Mouse (Mus musculus): Measurements from ENCODE around the gene Olfr1163. TPM values are rescaled to one million over a fixed set of nuclear protein-coding genes. Genes with fewer than 3 reads are reported as not detected.
"Not testable (repeated sequence)": the region's sequence is repeated elsewhere in the genome, so short reads cannot be mapped to it uniquely, and the experiment has no call there.

Olfr1163 gene
- polyA plus RNA-seq (2015; fragmentation: Nextera tagmentation; extraction: Ambion mirVana), result not detected in 2 replicates

DNA sequence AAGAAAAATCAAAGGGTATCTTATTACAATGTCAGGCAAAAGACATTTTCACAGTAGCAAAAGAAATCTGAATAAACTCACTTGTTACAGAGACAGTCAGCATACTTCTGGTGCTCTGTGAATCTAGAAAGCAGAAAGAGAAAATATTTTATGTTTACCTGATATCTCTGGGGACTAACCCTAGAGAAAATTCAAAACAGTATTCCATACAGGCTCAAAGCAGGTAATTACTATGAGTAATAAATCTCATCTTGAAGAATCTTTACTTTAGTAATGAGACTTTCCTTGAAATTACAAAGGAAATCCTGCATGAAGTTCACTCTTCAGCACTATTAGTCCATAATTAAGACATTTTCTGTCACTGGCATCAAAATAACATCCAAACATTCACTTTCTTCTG, at the start of gene Olfr1163:
Gene Olfr1163, minus strand, starts transcription at position 101 of the 400 bp plus-strand sequence.
- no peaks in the 10 kb centered on the region for H3K4me1 ChIP-seq
- H3K9me3 ChIP-seq (replicated peaks), result no peaks in the 10 kb centered on the region
- H3K36me3 ChIP-seq, result no peaks in the 10 kb centered on the region
- no peaks in the 10 kb centered on the region for H3K27me3 ChIP-seq (replicated peaks)
- H3K4me3 ChIP-seq (replicated peaks), result no peak within 1 kb of the TSS
- no peak within 1 kb of the TSS for H3K27ac ChIP-seq (replicated peaks)
- no peak for ATAC-seq (ENCODE audit: low FRiP score)
- no peak within 1 kb of the TSS for H3K4me2 ChIP-seq
- no peak within 1 kb of the TSS for H3K9ac ChIP-seq (replicated peaks)

GRCm38 (mm10) chr2:88093866-88094265, 22.2 kb upstream of the Olfr1163 start, which contains the start of gene Olfr1164:
TSS of gene Olfr1164 (minus strand) at chr2:88093966.
- Histone ChIP-seq H3K4me3 (replicated peaks) (no peak within 1 kb of the TSS), H3K36me3 (no peaks in the 10 kb centered on the region), H3K9me3 (replicated peaks) (no peaks in the 10 kb centered on the region), H3K27ac (replicated peaks) (no peak within 1 kb of the TSS), H3K4me1 (no peaks in the 10 kb centered on the region), H3K27me3 (replicated peaks) (no peaks in the 10 kb centered on the region), H3K4me2 (no peak within 1 kb of the TSS), H3K9ac (replicated peaks) (no peak within 1 kb of the TSS)
- no peak for ATAC-seq (ENCODE audit: low FRiP score)
- 82% methylated on average over 4 of the region's 4 CpGs for WGBS

- ATAC-seq (ENCODE audit: low FRiP score), result no peak
- no peak overlapping the region for H3K4me3 ChIP-seq (replicated peaks)
Observed at GRCm38 (mm10) chr2:88063587-88063986, 8.0 kb downstream of the Olfr1163 start.

DNA sequence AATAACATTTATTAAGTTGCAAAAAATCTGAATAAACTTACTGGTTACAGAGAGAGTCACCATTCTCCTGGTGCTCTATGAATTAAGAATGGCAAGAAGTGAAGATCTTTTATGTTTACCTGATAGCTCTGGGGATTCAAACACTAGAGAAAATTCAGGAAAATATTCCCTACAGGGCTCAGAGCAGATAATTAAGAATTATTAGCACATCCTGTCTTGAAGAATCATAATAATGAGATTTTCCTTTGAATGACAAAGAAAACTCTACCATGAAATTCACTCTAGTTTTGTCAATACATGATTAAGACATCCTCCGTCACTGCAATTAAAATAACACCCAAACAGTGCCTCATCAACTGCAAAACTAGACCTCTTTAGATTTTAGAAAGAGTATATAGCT, 20.6 kb downstream of the Olfr1163 start, which contains the start of gene Olfr1162:
Gene Olfr1162, minus strand, starts transcription at position 101 of the 400 bp plus-strand sequence.
- no peaks in the 10 kb centered on the region for H3K36me3 ChIP-seq
- 93% methylated on average over 1 of the region's 1 CpGs for WGBS
- no peak for ATAC-seq (ENCODE audit: low FRiP score)
- H3K9me3 ChIP-seq (replicated peaks), result no peaks in the 10 kb centered on the region
- H3K27me3 ChIP-seq (replicated peaks), result no peaks in the 10 kb centered on the region
- H3K4me3 ChIP-seq (replicated peaks), result no peak within 1 kb of the TSS
- no peak within 1 kb of the TSS for H3K27ac ChIP-seq (replicated peaks)
- H3K4me1 ChIP-seq, result no peaks in the 10 kb centered on the region
- H3K4me2 ChIP-seq, result no peak within 1 kb of the TSS
- no peak within 1 kb of the TSS for H3K9ac ChIP-seq (replicated peaks)

More at GRCm38 (mm10) chr2:88063587-88063986, 8.0 kb downstream of the Olfr1163 start:
- no peak overlapping the region for H3K9ac ChIP-seq (replicated peaks)
- no peaks in the 10 kb centered on the region for H3K4me1 ChIP-seq
- no peaks in the 10 kb centered on the region for H3K36me3 ChIP-seq
- H3K9me3 ChIP-seq (replicated peaks), result no peaks in the 10 kb centered on the region
- 86% methylated on average over 2 of the region's 2 CpGs for WGBS
- H3K27me3 ChIP-seq (replicated peaks), result no peaks in the 10 kb centered on the region
- H3K27ac ChIP-seq (replicated peaks), result no peak overlapping the region
- H3K4me2 ChIP-seq, result no peak overlapping the region

DNA sequence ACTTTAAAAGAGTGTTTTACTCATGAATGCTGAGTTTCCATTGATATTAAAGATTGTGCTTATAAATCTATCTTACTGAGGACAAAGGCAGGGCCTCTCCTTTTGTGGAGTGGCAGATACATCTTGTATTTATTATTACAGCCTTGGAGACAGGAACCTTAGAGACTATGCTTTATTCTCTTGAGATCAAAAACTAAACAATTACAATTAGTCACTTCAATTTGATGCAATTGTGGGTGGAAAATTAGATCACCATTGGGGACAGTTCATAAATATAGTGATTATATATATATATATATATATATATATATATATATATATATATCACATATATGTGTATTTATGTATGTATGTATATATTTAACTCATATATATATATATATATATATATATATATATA, 34.0 kb downstream of the Olfr1163 start, which contains the start of gene Olfr73:
Gene Olfr73, minus strand, starts transcription at position 101 of the 400 bp plus-strand sequence.
- H3K27me3 ChIP-seq (replicated peaks), result no peaks in the 10 kb centered on the region
- H3K4me3 ChIP-seq (replicated peaks), result no peak within 1 kb of the TSS
- no peak within 1 kb of the TSS for H3K9ac ChIP-seq (replicated peaks)
- no peak within 1 kb of the TSS for H3K4me2 ChIP-seq
- no peak within 1 kb of the TSS for H3K27ac ChIP-seq (replicated peaks)
- no peaks in the 10 kb centered on the region for H3K36me3 ChIP-seq
- no peaks in the 10 kb centered on the region for H3K9me3 ChIP-seq (replicated peaks)
- no peaks in the 10 kb centered on the region for H3K4me1 ChIP-seq
- no peak for ATAC-seq (ENCODE audit: low FRiP score)

DNA sequence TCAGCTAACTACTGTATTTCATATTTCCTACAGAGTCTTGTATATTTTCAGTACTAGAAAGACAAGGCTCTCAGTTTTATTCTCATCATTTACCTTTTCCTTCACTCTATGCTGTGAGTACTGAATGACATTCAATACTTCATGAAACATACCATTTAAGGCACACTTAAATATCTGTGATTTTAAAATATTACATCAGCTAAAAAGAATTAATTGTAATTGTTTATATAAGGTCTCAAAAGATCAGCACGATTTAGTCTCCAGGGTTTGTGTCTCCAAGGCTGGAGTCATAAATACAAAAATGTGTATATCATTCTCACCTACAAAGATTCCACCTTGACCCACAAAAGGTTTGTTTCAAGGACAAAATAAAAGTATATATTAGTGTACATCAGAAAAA, 49.2 kb downstream of the Olfr1163 start, which contains the start of gene Olfr1161:
Gene Olfr1161, plus strand, starts transcription at position 301 of the 400 bp plus-strand sequence.
- not testable (repeated sequence) for H3K9me3 ChIP-seq (replicated peaks); H3K27ac ChIP-seq (replicated peaks); H3K9ac ChIP-seq (replicated peaks); H3K4me1 ChIP-seq; ATAC-seq (ENCODE audit: low FRiP score); H3K36me3 ChIP-seq; H3K4me3 ChIP-seq (replicated peaks); H3K4me2 ChIP-seq; H3K27me3 ChIP-seq (replicated peaks)
- 86% methylated on average over 1 of the region's 1 CpGs for WGBS

Other genes starting within 250 kb of the Olfr1163 start
- gene Olfr1148, start 241.3 kb downstream of the Olfr1163 start, polyA plus RNA-seq (2015; fragmentation: Nextera tagmentation; extraction: Ambion mirVana), result not detected in 2 replicates
- not detected in 2 replicates for gene Olfr1150-ps1, start 227.8 kb downstream of the Olfr1163 start, polyA plus RNA-seq (2015; fragmentation: Nextera tagmentation; extraction: Ambion mirVana)
- not detected in 2 replicates for gene Olfr1151, start 216.0 kb downstream of the Olfr1163 start, polyA plus RNA-seq (2015; fragmentation: Nextera tagmentation; extraction: Ambion mirVana)
- not detected in 2 replicates for gene Olfr1152, start 205.3 kb downstream of the Olfr1163 start, polyA plus RNA-seq (2015; fragmentation: Nextera tagmentation; extraction: Ambion mirVana)
- gene Olfr1153, start 176.9 kb downstream of the Olfr1163 start, polyA plus RNA-seq (2015; fragmentation: Nextera tagmentation; extraction: Ambion mirVana), result not detected in 2 replicates
- gene Olfr1154, start 166.7 kb downstream of the Olfr1163 start, polyA plus RNA-seq (2015; fragmentation: Nextera tagmentation; extraction: Ambion mirVana), result not detected in 2 replicates
- gene Olfr1155, start 126.7 kb downstream of the Olfr1163 start, polyA plus RNA-seq (2015; fragmentation: Nextera tagmentation; extraction: Ambion mirVana), result not detected in 2 replicates
- gene Olfr1156, start 118.7 kb downstream of the Olfr1163 start, polyA plus RNA-seq (2015; fragmentation: Nextera tagmentation; extraction: Ambion mirVana), result not detected in 2 replicates
- gene Olfr1157, start 103.5 kb downstream of the Olfr1163 start, polyA plus RNA-seq (2015; fragmentation: Nextera tagmentation; extraction: Ambion mirVana), result not detected in 2 replicates
- not detected in 2 replicates for gene Olfr74, start 97.2 kb downstream of the Olfr1163 start, polyA plus RNA-seq (2015; fragmentation: Nextera tagmentation; extraction: Ambion mirVana)
- not detected in 2 replicates for gene Olfr1158, start 81.7 kb downstream of the Olfr1163 start, polyA plus RNA-seq (2015; fragmentation: Nextera tagmentation; extraction: Ambion mirVana)
- not detected in 2 replicates for gene Olfr1160, start 63.6 kb downstream of the Olfr1163 start, polyA plus RNA-seq (2015; fragmentation: Nextera tagmentation; extraction: Ambion mirVana)
- not detected in 2 replicates for gene Olfr1161, start 49.1 kb downstream of the Olfr1163 start, polyA plus RNA-seq (2015; fragmentation: Nextera tagmentation; extraction: Ambion mirVana)
- gene Olfr73, start 34.1 kb downstream of the Olfr1163 start, polyA plus RNA-seq (2015; fragmentation: Nextera tagmentation; extraction: Ambion mirVana), result not detected in 2 replicates
- gene Olfr1162, start 20.7 kb downstream of the Olfr1163 start, polyA plus RNA-seq (2015; fragmentation: Nextera tagmentation; extraction: Ambion mirVana), result not detected in 2 replicates
- not detected in 2 replicates for gene Olfr1164, start 22.1 kb upstream of the Olfr1163 start, polyA plus RNA-seq (2015; fragmentation: Nextera tagmentation; extraction: Ambion mirVana)
- not detected in 2 replicates for gene Olfr1166, start 56.4 kb upstream of the Olfr1163 start, polyA plus RNA-seq (2015; fragmentation: Nextera tagmentation; extraction: Ambion mirVana)
- not detected in 2 replicates for gene Olfr1167, start 83.4 kb upstream of the Olfr1163 start, polyA plus RNA-seq (2015; fragmentation: Nextera tagmentation; extraction: Ambion mirVana)
- gene Olfr1168, start 110.0 kb upstream of the Olfr1163 start, polyA plus RNA-seq (2015; fragmentation: Nextera tagmentation; extraction: Ambion mirVana), result not detected in 2 replicates
- gene Olfr1170, start 156.5 kb upstream of the Olfr1163 start, polyA plus RNA-seq (2015; fragmentation: Nextera tagmentation; extraction: Ambion mirVana), result not detected in 2 replicates
- not detected in 2 replicates for gene Olfr1173, start 208.0 kb upstream of the Olfr1163 start, polyA plus RNA-seq (2015; fragmentation: Nextera tagmentation; extraction: Ambion mirVana)
- gene Olfr1174-ps, start 243.3 kb upstream of the Olfr1163 start, polyA plus RNA-seq (2015; fragmentation: Nextera tagmentation; extraction: Ambion mirVana), result not detected in 2 replicates